Mouse (Mus musculus) kidney, adult 11 months (tissue): ENCODE measurements around the gene Serpina3g.
"Not testable (repeated sequence)": the region's sequence is repeated elsewhere in the genome, so short reads cannot be mapped to it uniquely, and the experiment has no call there.

ENCODE experiments used
- DNase-seq: peaks from one replicate; pipeline ENCODE4 v3.0.0; 2022

Gene Serpina3g

GRCm38 (mm10) chr12:104235915-104236314, at the start of gene Serpina3g:
Gene Serpina3g (plus strand): TSS chr12:104236245.
- no peak for DNase-seq

DNA sequence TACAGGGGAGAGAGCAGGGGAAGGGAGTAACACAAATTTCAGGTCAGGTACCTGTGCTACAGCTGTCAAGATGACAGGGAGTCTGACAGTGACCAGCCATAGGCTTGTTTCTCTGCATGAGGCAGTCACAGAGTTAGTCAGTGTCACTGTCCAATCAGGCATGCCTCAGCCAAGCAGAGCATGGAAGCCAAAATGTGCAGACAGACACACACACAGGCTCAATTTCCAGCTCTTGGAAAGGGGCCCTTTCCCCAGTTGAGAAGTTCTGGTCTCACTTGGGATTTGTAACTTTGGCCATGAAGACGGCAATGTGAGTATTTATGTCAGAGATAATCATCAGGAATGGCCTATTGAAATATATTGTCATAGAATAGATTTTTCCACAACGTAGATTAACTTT, 46.8 kb upstream of the Serpina3g start:
- no peak for DNase-seq

GRCm38 (mm10) chr12:104190852-104191251, 45.2 kb upstream of the Serpina3g start:
- no peak for DNase-seq

- no peak for DNase-seq
Observed at GRCm38 (mm10) chr12:104209149-104209548, 26.9 kb upstream of the Serpina3g start.

- no peak for DNase-seq
Observed at GRCm38 (mm10) chr12:104209802-104210201, 26.2 kb upstream of the Serpina3g start.

DNA sequence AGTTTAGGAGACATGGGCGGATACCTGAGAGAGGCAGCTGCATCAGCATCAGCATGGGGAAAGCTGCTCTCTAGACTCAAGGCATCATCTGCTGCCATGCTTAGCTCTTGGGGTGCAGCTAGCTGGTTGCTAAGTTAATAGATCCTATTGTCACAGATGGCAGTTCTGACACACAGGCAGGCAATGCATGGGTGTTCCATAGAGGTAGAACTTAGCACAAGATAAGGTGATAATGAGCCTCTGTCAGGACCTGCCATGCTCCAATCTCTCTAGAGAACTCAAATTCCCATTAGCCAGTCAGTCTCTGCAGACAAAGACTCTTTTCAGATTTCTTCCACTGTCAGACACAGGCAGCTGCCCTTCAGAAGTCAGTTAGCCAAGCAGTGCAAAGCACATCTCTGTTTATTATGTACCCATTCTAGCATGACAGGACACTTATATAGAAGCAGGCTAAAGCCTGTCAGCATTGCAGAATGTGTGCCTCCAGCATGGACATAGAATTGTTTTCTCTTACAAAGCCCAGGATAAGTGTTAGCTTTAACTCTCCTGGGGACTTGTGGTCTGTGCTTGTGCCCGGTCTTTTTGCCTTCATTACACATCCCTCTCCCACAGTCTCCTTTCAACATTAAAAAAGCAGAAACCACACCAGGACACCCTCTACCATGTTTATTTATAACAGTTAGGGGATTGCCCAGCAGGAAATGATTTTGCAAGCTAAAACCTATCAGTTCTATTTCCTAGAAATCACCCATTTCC, 22.2 kb upstream of the Serpina3g start:
- no peak for DNase-seq

GRCm38 (mm10) chr12:104214445-104214753, 21.6 kb upstream of the Serpina3g start, which contains the start of gene Serpina3f:
Gene Serpina3f (plus strand): TSS chr12:104214544.
- no peak for DNase-seq

- DNase-seq = no peak
Observed at GRCm38 (mm10) chr12:104215249-104215648, 20.8 kb upstream of the Serpina3g start.

- DNase-seq = no peak
Observed at GRCm38 (mm10) chr12:104221616-104222015, 14.4 kb upstream of the Serpina3g start.

DNA sequence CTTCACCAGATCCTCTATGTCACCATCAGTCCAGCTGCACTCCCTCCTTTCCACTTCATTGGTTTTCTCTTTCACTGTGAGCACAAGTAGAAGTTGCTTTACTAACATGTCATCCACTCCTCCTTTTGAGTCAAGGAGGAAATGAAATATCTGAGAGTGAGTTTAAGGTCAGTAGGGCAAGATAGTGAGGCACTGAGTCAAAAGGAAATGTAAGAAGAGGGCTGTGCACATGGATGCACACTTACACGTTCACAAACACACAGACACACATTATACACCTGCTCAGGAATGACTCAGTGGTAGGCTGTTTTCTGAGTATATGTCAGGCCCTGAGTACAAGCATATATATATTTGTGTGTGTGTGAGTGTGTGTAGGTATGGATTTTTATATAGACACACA, 12.4 kb upstream of the Serpina3g start:
- no peak for DNase-seq

DNA sequence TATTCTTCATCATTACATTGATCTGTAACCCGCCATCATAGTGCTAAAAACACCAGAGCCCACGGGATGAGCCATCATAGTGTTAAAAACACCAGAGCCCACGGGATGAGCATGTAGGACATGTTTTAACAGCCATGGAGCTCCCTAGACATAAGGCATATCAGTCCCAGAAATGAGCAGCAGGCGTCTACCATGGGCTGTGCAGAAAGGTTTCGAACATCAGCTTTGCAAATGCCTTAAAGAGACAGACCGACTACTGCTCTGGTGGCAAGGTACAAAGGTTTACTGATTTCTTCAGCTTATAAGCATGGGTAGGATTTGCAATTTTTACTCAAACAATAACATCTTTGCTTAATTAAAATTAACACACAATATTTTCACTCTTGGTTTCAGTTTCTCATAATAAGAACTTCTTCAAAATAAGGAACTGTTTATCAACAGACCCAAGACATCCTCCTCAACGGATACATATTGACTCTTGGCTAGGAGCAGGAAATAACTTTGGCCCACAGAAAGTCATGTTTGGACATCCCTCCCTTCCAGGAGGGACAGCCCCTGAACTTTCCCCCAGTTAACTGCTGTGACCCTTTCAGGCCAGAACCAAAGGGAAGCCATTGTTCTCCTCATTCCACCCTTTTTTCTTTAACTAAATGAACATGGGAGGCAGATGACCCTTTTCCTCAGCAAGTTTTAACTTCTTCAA, 11.3 kb upstream of the Serpina3g start:
- DNase-seq = no peak

DNA sequence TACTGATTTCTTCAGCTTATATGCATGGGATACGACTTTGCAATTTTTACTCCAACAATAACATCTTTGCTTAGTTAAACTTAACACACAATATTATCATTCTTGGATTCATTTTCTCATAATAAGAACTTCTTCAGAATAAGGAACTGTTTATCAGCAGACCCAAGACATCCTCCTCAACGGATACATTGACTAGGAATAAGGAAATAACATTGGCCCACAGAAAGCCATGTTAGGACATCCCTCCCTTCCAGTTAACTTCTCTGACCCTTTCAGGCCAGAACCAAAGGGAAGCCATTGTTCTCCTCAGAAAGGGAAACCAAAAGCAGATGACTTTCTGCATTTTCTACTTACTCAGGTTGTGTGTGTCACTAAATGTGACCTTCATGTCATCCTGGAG, 5.3 kb upstream of the Serpina3g start:
- DNase-seq = no peak

GRCm38 (mm10) chr12:104238048-104238447, 2.0 kb downstream of the Serpina3g start:
- not testable (repeated sequence) for DNase-seq

DNA sequence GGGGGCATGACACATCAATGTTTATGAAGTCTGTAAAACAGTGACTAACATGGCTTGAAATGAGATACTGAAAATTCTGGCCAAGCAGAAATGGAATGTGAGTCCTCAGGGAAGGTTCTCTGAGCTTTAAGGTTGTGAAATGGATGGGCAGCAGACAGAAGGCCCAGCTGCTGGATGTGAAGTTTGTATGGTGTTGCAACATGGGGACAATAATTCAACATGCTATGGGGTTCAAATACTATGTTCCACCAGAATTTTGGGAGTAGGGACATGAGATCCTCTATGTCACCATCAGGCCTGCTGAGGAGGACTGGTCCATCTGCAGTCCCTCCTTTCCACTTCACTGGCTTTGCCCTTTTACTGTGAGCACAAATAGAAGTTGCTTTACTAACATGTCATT, 7.3 kb downstream of the Serpina3g start:
- DNase-seq = no peak

DNA sequence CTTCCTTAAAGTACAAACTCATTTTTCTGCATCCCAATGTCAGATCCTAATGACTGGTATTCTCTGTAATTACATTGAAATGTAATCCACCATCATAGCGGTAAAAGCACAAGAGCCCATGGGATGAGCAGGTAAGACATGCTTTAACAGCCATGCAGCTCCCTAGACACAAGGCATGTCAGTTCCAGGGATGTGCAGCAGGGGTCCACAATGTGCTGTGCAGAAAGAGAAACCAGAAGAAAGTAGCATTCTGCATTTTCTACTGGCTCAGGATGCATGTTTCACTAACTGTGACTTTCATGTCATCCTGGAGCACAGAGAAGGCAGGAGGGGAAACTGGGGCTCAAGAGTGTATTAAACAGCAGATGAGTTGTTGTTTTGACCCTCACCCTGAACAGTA, 9.0 kb downstream of the Serpina3g start:
- DNase-seq = no peak

DNA sequence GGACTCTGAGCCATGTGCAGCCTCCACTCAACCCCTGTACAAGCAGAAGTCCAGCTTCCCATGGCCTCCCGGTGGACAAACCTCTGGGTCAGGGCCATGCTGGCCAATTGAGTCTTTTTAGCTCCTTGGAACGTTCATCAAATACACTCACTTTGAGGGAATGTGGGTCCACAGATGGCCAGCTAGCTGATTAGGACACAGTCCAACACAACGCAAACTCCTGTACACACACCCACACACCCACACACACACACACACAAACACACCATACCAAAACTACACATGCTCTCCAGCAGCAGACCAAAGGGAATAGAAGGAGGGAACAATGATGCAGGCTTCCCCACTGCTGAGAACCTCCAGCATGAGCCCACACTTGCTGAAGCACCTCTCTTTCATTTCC, 9.6 kb downstream of the Serpina3g start:
- no peak for DNase-seq

DNA sequence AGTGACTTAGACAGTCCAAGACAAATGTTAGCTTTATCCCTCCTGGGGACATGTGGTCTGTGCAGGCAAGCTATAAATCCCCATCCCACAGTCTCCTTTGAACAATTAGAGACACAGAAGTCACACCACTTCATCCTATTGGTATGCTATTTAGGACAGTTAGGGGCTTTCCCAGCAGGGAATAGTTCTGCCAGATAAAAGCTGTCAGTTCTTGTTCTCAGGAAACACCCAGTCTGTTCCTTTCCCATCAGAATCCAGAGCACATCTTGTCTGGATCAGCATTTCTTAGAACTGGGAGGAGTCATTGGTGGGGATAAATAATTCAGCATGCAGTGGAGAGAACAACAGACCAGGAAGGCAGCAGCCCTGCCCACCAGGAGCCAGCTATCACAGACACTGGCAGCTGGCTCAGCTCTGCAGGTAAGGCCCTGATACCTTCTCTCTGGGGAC, 11.5 kb downstream of the Serpina3g start:
- DNase-seq = no peak

- no peak for DNase-seq
Observed at GRCm38 (mm10) chr12:104248231-104248630, 12.2 kb downstream of the Serpina3g start.

GRCm38 (mm10) chr12:104261041-104261440, 25.0 kb downstream of the Serpina3g start:
- no peak for DNase-seq

GRCm38 (mm10) chr12:104262863-104263262, 26.8 kb downstream of the Serpina3g start, which contains the start of gene Serpina3i:
Gene Serpina3i (plus strand): TSS chr12:104263122.
- no peak for DNase-seq

DNA sequence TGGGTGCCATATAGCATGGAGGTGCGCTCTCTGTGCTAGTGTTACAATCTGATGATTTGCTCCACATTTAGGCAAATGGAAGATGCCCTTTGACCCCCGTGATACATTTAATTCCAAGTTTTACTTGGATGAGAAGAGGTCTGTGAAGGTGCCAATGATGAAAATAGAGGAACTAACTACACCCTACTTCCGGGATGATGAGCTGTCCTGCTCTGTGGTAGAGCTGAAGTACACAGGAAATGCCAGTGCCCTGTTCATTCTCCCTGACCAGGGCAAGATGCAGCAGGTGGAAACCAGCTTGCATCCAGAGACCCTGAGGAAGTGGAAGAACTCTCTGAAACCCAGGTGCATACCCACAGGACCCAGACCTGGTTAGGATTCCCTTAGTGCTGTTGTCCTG, 30.3 kb downstream of the Serpina3g start:
- DNase-seq = no peak

DNA sequence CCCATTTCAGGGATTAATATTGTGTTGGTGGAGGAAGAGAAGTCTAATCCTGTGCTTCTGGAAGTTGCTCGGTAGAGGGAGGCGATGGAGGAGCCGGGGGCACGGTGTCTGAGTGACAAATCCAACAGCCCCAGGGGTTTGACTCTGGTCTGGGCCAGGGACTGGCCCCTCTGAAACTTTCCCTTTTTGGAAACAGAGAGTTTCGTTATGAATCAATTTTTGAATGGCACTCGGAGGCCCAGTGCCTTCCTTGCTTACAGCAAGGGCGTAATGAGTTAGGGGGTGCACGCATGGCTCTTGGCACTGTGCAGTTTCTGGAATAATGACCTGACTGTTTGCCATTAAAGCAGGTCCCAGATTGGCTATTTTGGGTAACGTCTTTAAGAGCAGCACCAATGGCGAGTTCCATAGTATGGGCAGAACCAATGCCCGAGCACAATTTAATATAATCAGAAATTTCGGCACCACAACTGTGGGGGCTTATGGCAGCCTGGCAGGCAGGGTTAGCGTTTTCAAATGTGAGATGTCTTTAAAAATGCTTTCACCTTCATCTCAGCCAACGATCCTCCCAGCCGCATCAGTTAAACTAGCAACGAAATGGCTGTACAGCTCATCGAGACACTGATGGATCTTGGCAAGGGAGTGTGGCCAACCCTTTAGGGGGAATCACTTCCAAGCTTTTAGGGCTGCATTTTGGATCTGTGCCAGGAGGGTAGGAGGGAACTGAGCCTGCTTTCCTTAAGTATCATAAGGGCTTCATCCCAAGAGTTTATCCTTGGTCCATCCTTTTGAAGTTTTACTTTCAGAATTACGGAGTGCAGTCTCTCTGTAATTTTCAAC, 42.4 kb downstream of the Serpina3g start:
- DNase-seq = no peak

- no peak for DNase-seq
Observed at GRCm38 (mm10) chr12:104279056-104279435, 43.0 kb downstream of the Serpina3g start.

DNA sequence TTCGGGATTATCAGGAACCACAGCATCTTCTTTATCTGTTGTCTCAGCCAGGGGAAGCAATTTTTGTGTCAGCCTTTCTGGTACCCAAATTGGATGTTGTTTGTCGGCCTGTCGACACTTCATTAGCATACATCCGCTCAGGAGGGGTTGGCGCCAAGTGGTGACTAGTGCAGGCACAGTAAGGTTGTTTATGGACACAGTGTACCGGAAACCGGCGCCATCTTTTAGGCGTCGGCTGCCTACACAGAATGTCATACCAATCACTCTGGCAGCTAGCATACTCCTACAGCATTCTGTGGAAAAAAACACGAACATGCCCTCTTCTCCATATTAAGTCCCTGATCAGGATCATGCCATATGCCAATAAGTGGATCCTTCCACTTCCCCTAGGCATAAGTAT, 47.3 kb downstream of the Serpina3g start:
- DNase-seq = no peak
